Mouse (Mus musculus) c-Kit-positive CD71-positive TER-119-positive erythroid progenitor cells, embryonic 14.5 days (primary cell): ENCODE measurements around the gene Hcfc1r1.

Experiments
- DNase-seq: peaks from one replicate; pipeline ENCODE4 v3.0.0-alpha.2; 2013; ENCODE audit warnings: low spot score

Hcfc1r1 gene

GRCm38 (mm10) chr17:23673424-23674073 is at the start of gene Hcfc1r1, which contains the start of gene Thoc6:
TSS of gene Hcfc1r1 (plus strand) at chr17:23673596.
TSS of gene Thoc6 (minus strand) at chr17:23673882.
- peak; percentile 92 for DNase-seq

GRCm38 (mm10) chr17:23627813-23628212 is 45.6 kb upstream of the Hcfc1r1 start:
- DNase-seq: no peak

- peak; percentile 31 for DNase-seq
These were observed 43.0 kb upstream of the Hcfc1r1 start for GRCm38 (mm10) chr17:23630195-23631020.

- DNase-seq: no peak
These were observed 42.2 kb upstream of the Hcfc1r1 start for GRCm38 (mm10) chr17:23631241-23631640.

- DNase-seq: no peak
These were observed 28.5 kb upstream of the Hcfc1r1 start, which contains the start of gene Mmp25 for GRCm38 (mm10) chr17:23644613-23645495. TSS of gene Mmp25 (minus strand) at chr17:23645277.

- DNase-seq: no peak
These were observed 27.5 kb upstream of the Hcfc1r1 start for GRCm38 (mm10) chr17:23645894-23646293.

GRCm38 (mm10) chr17:23651363-23651762 is 22.0 kb upstream of the Hcfc1r1 start:
- no peak for DNase-seq

GRCm38 (mm10) chr17:23653324-23653723 is 20.1 kb upstream of the Hcfc1r1 start:
- no peak for DNase-seq

- no peak for DNase-seq
These were observed 19.4 kb upstream of the Hcfc1r1 start for GRCm38 (mm10) chr17:23654001-23654400.

- no peak for DNase-seq
These were observed 19.0 kb upstream of the Hcfc1r1 start for GRCm38 (mm10) chr17:23654410-23654809.

- no peak for DNase-seq
These were observed 14.9 kb upstream of the Hcfc1r1 start for GRCm38 (mm10) chr17:23658450-23658849.

GRCm38 (mm10) chr17:23660117-23660875 is 13.1 kb upstream of the Hcfc1r1 start, which contains the start of gene Bicdl2:
TSS of gene Bicdl2 (plus strand) at chr17:23660506.
- no peak for DNase-seq

- no peak for DNase-seq
These were observed 12.6 kb upstream of the Hcfc1r1 start for GRCm38 (mm10) chr17:23660876-23661200.

- DNase-seq: no peak
These were observed 11.9 kb upstream of the Hcfc1r1 start for GRCm38 (mm10) chr17:23661526-23661925.

- no peak for DNase-seq
These were observed 8.8 kb upstream of the Hcfc1r1 start for GRCm38 (mm10) chr17:23664556-23665021.

GRCm38 (mm10) chr17:23665511-23665910 is 7.9 kb upstream of the Hcfc1r1 start:
- DNase-seq: no peak

- DNase-seq: no peak
These were observed 2.8 kb upstream of the Hcfc1r1 start for GRCm38 (mm10) chr17:23670516-23671074.

- no peak for DNase-seq
These were observed 1.9 kb upstream of the Hcfc1r1 start for GRCm38 (mm10) chr17:23671519-23671918.

- DNase-seq: no peak
These were observed 635 bp upstream of the Hcfc1r1 start for GRCm38 (mm10) chr17:23672761-23673160.

- DNase-seq: no peak
These were observed 1.0 kb downstream of the Hcfc1r1 start for GRCm38 (mm10) chr17:23674271-23674952.
